Mouse (Mus musculus): Measurements from ENCODE around the gene Cfap57. TPM values are rescaled to one million over a fixed set of nuclear protein-coding genes. Genes with fewer than 3 reads are reported as not detected.
A peak's percentile ranks its signal among the peaks of the same experiment; 100 is the strongest.

Gene Cfap57
- polyA plus RNA-seq, 1 experiment: not detected

DNA sequence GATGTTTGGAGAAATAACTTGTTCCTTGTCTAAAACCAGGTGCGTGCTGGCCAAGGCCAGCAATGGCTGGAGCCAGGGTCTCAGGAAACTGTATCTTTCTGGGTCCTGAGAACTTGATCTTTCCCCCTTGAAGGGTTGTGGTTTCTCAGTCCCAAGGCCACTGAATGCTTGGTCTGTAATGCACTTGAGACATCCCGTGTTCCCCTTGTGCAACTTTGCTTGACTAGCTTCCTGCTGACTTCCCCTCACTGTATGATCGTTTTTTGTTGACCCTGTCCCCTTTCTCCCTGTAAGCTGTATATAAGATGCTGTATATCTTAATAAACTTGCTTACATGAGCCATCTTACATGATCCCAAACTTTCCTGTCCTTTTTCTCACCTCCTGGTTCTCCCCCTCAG lies 10.7 kb downstream of the Cfap57 start:
- Histone ChIP-seq H3K4me3 (replicated peaks) (no peak overlapping the region), H3K36me3 (replicated peaks; ENCODE audit: low read length) (no peaks in the 10 kb centered on the region), H3K9me3 (peaks cover 3% of the 10 kb centered on the region), H3K4me1 (peaks cover 4% of the 10 kb centered on the region; the same call in 1 of the 2 replicates), H3K27me3 (replicated peaks) (peaks cover 71% of the 10 kb centered on the region)
- TF ChIP-seq FLI1 (IDR thresholded peaks at IDR 0.05; ENCODE audit: low read length): no peak
- TF ChIP-seq GATA1 (IDR thresholded peaks at IDR 0.05; ENCODE audit: borderline replicate concordance, low read length): no peak

DNA sequence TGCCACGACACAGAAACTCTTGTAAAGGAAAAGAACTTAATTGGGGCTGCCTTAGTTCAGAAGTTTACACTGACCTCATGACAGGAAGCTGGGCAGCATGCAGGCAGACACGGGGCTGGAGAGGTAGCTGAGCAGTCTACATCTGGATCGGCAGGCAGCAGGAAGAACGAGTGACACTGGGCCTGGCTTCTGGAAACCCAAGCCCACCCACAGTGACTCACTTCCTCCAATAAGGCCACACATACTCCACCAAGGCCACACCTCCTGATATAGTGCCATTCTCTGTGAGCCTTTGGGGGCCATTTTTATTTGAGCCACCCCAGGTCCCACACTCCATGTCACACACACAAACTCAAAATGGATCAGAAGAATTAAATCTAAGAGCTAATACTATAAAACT lies 16.5 kb downstream of the Cfap57 start:
- no peaks in the 10 kb centered on the region for H3K4me1 ChIP-seq
- peaks cover 33% of the 10 kb centered on the region for H3K27me3 ChIP-seq (replicated peaks)
- TF ChIP-seq GATA1 (IDR thresholded peaks at IDR 0.05; ENCODE audit: borderline replicate concordance, low read length) (no peak), FLI1 (IDR thresholded peaks at IDR 0.05; ENCODE audit: low read length) (no peak)
- H3K4me3 ChIP-seq (replicated peaks): no peak overlapping the region
- H3K36me3 ChIP-seq (replicated peaks; ENCODE audit: low read length): no peaks in the 10 kb centered on the region
- no peaks in the 10 kb centered on the region for H3K9me3 ChIP-seq

DNA sequence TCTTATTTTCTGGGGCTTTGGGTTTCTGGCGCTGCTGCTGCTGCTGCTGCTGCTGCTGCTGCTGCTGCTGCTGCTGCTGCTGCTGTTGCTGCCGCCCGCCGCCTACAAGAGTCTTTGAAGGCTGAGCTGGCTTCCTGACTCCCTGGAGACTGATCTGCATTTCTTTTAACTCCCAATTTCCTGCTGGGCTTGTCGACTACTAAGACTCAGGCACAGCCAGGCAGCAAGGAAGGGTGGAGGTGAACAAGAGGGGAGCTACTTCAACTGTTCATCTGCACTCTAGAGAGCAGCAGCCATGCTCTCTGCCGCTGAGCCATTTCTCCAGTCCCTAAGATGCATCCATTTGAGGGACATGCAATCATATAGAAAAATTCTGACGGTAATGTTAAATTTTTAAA lies 30.8 kb downstream of the Cfap57 start:
- TF ChIP-seq FLI1 (IDR thresholded peaks at IDR 0.05; ENCODE audit: low read length) (no peak), GATA1 (IDR thresholded peaks at IDR 0.05; ENCODE audit: borderline replicate concordance, low read length) (no peak)
- Histone ChIP-seq H3K27me3 (replicated peaks) (peaks cover 38% of the 10 kb centered on the region), H3K36me3 (replicated peaks; ENCODE audit: low read length) (no peaks in the 10 kb centered on the region), H3K9me3 (peaks cover 13% of the 10 kb centered on the region), H3K4me3 (replicated peaks) (peak overlapping the region; percentile 46), H3K4me1 (no peaks in the 10 kb centered on the region)

DNA sequence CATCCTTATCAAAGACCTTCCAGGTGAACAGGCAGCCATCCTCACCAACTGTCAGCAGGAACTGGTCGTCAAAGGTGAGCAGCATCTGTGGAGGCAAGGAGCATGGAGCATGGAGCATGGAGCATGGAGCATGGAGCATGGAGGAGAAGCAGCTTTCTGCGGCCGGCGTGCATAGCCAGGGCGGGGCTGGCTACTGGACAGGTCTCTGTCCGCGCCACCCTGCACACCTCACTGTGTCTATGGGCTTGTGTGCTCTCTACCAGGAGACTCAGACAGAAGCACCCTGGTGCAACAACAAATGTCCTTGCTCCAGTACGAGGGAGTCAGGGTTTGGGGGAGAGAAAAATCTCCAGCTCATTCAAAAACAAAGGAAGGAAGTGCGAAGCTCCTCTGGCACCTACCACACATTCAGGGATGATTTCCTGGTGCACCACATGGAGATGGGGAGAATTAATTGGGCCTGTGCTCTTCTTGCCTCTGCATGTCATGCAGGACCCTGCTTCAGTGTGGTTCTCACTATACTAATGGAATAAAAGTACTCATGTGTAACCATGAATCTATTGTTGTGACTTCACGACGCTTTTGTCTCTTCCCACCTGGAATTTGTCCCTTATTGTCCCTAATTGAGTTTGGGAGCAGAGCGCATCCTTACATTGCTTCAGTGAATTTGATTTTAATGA lies 31.4 kb downstream of the Cfap57 start:
- TF ChIP-seq GATA1 (IDR thresholded peaks at IDR 0.05; ENCODE audit: borderline replicate concordance, low read length): no peak
- TF ChIP-seq FLI1 (IDR thresholded peaks at IDR 0.05; ENCODE audit: low read length): no peak
- H3K27me3 ChIP-seq (replicated peaks): peaks cover 40% of the 10 kb centered on the region
- H3K36me3 ChIP-seq (replicated peaks; ENCODE audit: low read length): no peaks in the 10 kb centered on the region

DNA sequence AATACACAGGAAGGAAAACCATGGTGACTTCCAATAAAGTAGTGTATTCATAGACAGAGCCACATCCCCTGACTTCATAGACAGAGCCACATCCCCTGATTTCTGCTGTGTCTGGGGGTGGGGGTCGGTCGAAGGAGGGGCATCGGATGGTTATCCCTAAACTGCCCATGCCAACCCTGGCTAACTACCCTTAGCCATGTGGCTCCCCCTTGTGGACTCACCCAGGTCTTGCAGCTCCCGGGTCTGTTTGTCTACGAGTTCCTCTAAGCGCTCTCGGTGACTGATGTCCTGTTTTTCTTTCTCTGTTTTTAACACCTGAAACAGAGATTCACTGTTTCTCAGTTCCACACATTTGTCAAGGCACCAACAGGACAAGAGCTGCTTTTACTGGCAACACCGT lies 37.9 kb downstream of the Cfap57 start:
- TF ChIP-seq FLI1 (IDR thresholded peaks at IDR 0.05; ENCODE audit: low read length): no peak
- TF ChIP-seq GATA1 (IDR thresholded peaks at IDR 0.05; ENCODE audit: borderline replicate concordance, low read length): no peak
- Histone ChIP-seq H3K36me3 (replicated peaks; ENCODE audit: low read length) (no peaks in the 10 kb centered on the region), H3K4me3 (replicated peaks) (no peak overlapping the region), H3K9me3 (peaks cover 11% of the 10 kb centered on the region), H3K4me1 (peaks cover 3% of the 10 kb centered on the region; the same call in 1 of the 2 replicates), H3K27me3 (replicated peaks) (peaks cover 43% of the 10 kb centered on the region)

More for the DNA sequence above, 31.4 kb downstream of the Cfap57 start:
- peak overlapping the region; percentile 59 for H3K4me3 ChIP-seq (replicated peaks)
- peaks cover 13% of the 10 kb centered on the region for H3K9me3 ChIP-seq
- H3K4me1 ChIP-seq: no peaks in the 10 kb centered on the region

DNA sequence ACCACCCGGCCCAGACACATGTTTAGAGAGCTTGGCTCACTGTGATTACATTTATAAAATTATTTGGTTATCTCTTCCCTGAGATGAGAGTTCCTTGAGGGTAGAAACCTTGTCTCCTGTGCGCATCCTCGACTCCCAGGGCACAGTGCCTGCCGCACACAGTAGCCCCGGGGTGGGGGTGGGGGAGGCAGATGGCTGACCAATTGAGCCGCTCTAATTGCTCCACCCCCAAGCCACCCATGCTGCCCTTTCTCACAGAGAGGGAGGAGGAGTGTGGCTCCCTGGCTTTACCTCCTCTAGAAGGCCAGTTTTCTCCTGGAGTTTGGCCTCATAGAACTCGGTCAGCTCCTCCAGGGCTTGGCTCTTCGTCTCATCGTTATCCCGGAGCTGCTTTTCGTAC lies 39.1 kb downstream of the Cfap57 start:
- H3K4me1 ChIP-seq: peaks cover 3% of the 10 kb centered on the region; the same call in 1 of the 2 replicates
- H3K27me3 ChIP-seq (replicated peaks): peaks cover 43% of the 10 kb centered on the region
- no peak overlapping the region for H3K4me3 ChIP-seq (replicated peaks)
- H3K9me3 ChIP-seq: peaks cover 12% of the 10 kb centered on the region
- no peak for TF ChIP-seq FLI1 (IDR thresholded peaks at IDR 0.05; ENCODE audit: low read length)
- TF ChIP-seq GATA1 (IDR thresholded peaks at IDR 0.05; ENCODE audit: borderline replicate concordance, low read length): no peak
- H3K36me3 ChIP-seq (replicated peaks; ENCODE audit: low read length): no peaks in the 10 kb centered on the region

DNA sequence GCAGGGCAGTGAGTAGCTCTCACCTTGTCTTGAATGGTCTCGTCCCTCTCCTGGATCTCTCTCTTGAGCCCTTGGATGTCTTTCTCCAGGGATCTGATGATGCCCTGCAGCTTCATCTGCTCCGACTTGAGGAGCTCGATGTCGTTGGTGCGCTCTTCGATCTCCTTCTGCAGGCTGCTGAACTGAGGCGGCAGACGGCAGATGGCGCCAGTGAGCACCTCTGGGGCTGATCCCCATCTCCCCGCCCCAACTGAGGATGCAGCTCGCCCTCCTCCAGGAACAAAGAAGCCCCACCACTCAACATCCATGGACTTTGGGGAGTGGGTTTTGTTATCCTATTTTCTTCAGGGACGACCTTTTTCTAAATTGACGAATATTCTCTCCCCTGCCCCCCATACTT lies 41.3 kb downstream of the Cfap57 start:
- Histone ChIP-seq H3K9me3 (peaks cover 12% of the 10 kb centered on the region), H3K36me3 (replicated peaks; ENCODE audit: low read length) (no peaks in the 10 kb centered on the region), H3K4me1 (peaks cover 9% of the 10 kb centered on the region; the same call in 1 of the 2 replicates), H3K4me3 (replicated peaks) (no peak overlapping the region), H3K27me3 (replicated peaks) (peaks cover 57% of the 10 kb centered on the region)
- no peak for TF ChIP-seq GATA1 (IDR thresholded peaks at IDR 0.05; ENCODE audit: borderline replicate concordance, low read length)
- no peak for TF ChIP-seq FLI1 (IDR thresholded peaks at IDR 0.05; ENCODE audit: low read length)

DNA sequence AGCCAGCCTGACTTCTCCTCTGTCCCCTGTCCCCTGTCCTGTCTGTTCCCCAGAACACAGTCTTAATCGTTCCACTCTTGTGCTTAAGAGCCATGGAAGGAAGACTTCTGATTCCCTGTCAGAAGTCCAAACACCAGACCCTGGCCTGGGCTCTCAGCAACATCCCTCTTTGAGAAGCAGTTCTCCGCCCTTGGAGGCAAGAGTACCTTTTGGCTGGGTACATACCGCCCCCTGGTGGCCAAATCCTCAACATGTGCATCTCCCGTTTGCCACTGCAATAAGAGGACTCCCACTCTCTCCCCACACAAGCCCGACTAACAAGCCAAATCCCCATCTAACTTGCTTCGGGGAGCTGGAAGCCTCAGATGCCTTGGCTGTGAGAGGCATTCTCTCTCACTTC lies 44.5 kb downstream of the Cfap57 start:
- Histone ChIP-seq H3K27me3 (replicated peaks) (peaks cover 83% of the 10 kb centered on the region), H3K4me1 (peaks cover 9% of the 10 kb centered on the region; the same call in 1 of the 2 replicates), H3K36me3 (replicated peaks; ENCODE audit: low read length) (no peaks in the 10 kb centered on the region), H3K4me3 (replicated peaks) (no peak overlapping the region), H3K9me3 (peaks cover 12% of the 10 kb centered on the region)
- TF ChIP-seq GATA1 (IDR thresholded peaks at IDR 0.05; ENCODE audit: borderline replicate concordance, low read length) (no peak), FLI1 (IDR thresholded peaks at IDR 0.05; ENCODE audit: low read length) (no peak)

DNA sequence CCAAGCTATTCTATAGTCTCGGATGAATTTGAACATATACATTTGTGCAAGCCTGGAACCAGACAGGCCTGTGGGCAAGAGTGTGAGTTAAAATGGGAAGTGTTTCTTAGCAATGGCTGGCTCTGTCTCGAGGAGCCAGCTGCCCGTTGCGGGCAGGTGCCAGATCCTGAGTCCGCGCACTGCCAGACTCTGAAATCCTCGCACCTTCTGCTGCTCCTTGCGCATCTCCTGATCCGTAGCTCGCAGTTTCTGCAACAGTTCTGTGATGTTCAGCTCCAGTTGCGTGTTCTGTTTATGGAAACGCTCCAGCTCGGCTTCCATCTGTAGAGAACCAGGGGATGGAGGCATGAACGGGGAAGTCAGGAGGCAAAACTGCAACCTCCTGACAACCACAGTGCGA lies 49.1 kb downstream of the Cfap57 start:
- Histone ChIP-seq H3K9me3 (no peaks in the 10 kb centered on the region), H3K4me1 (peaks cover 8% of the 10 kb centered on the region), H3K36me3 (replicated peaks; ENCODE audit: low read length) (no peaks in the 10 kb centered on the region), H3K27me3 (replicated peaks) (peaks cover 91% of the 10 kb centered on the region), H3K4me3 (replicated peaks) (no peak overlapping the region)
- TF ChIP-seq FLI1 (IDR thresholded peaks at IDR 0.05; ENCODE audit: low read length) (no peak), GATA1 (IDR thresholded peaks at IDR 0.05; ENCODE audit: borderline replicate concordance, low read length) (no peak)

DNA sequence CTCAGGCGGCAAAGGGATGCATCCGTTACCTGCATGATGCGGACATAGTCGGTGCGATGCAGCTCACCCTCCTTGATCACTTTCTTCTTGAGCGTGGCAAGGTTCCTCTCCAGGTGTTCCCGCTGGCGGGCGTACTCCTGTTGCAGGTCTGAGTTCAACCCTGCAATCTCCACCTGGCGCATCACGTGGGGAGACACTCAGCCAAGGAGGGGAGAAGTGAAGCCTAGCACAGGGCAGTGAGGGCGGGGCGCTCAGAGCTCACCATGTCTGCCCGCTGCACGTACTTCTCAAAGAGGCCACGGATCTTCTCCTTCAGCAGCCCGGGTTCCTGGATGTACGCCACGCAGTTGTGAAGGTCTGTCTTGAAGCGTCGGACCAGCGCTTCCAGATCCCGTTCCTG lies 51.3 kb downstream of the Cfap57 start:
- TF ChIP-seq GATA1 (IDR thresholded peaks at IDR 0.05; ENCODE audit: borderline replicate concordance, low read length): no peak
- TF ChIP-seq FLI1 (IDR thresholded peaks at IDR 0.05; ENCODE audit: low read length): no peak
- no peaks in the 10 kb centered on the region for H3K36me3 ChIP-seq (replicated peaks; ENCODE audit: low read length)
- no peaks in the 10 kb centered on the region for H3K9me3 ChIP-seq
- no peak overlapping the region for H3K4me3 ChIP-seq (replicated peaks)
- H3K27me3 ChIP-seq (replicated peaks): peaks cover 73% of the 10 kb centered on the region
- H3K4me1 ChIP-seq: peaks cover 19% of the 10 kb centered on the region

Measured in megakaryocyte, embryonic 14.5 days (primary cell).